Mouse (Mus musculus): ENCODE data around the gene Fh1. TPM values are rescaled to one million over a fixed set of nuclear protein-coding genes. Genes with fewer than 3 reads are reported as not detected.

The Fh1 gene
- 159 and 199 TPM in 2 replicates for total RNA-seq (2012; rRNA removed)
- polyA plus RNA-seq (2012; ENCODE audit: insufficient read depth in 1 of 2, insufficient read length in 2 of 2, low read depth in 1 of 2, low replicate concordance in 2 of 2, missing spikeins in 1 of 2): 100 to 1,000 TPM in 1 of 2 experiments, not detected in 1; 186 TPM

DNA sequence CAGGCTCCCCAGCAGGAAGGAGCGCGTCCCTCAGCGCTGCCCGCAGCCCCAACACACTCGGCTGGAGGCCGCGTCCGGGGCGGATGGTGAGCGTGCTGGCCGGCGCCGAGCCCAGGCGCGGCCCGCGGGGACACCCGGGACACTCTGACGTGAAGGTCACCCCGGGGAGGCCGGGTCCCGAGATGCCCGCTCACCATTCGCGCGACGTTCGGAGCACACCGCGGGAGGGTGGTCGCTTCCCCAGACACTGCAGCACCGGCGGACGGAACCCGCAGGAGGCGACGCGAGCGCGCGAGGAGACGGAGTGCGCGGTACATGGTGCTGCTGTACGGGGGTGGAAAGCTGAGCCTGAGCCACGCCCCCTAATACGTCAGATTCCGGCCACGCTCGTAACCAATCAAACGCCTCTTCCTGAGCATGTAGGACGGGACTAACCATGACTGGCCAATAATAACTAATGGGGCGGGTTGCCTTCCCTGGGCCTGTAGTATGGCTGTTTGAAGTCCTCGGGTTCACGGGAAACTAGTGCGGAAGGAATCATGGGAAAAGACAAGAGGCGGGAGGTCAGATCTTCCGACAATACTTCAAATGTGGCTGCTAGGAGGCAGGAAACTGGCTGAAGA is at the start of gene Fh1:
Fh1 (minus strand) TSS at position 379 of the 623 bp plus-strand sequence.
- Histone ChIP-seq H3K27ac (ENCODE audit: control insufficient read depth, low read depth, low read length) (peak within 1 kb of the TSS; percentile 92), H3K79me2 (ENCODE audit: control insufficient read depth, insufficient read depth, low read length, poor library complexity) (peaks cover 27% of the 10 kb centered on the region), H3K9me3 (replicated peaks; ENCODE audit: insufficient read depth, low read length) (no peaks in the 10 kb centered on the region), H3K4me1 (ENCODE audit: control insufficient read depth in 1 of 2, insufficient read depth in 2 of 2, low read length in 2 of 2) (peaks cover 0 to 23% of the 10 kb centered on the region in 2 experiments), H3K27me3 (ENCODE audit: control insufficient read depth in 1 of 2, insufficient read depth in 2 of 2, low read length in 2 of 2) (no peaks in the 10 kb centered on the region), H3K36me3 (ENCODE audit: control insufficient read depth in 1 of 2, insufficient read depth in 2 of 2, low read length in 2 of 2) (peaks cover 0 to 25% of the 10 kb centered on the region in 2 experiments; a peak in 2 of 4 replicates), H3K9ac (ENCODE audit: control insufficient read depth, low read depth, low read length, poor library complexity, severe bottlenecking) (peak within 1 kb of the TSS; percentile 92), H3K4me3 (ENCODE audit: control insufficient read depth in 1 of 2, insufficient read depth in 1 of 2, low read depth in 2 of 2, low read length in 2 of 2) (peak within 1 kb of the TSS; percentile 93 to 96)
- DNase-seq (ENCODE audit: low read depth, low spot score): peak; percentile 99
- TF ChIP-seq USF1 (IDR thresholded peaks at IDR 0.05; ENCODE audit: low read depth, low read length): no peak
- no peak for TF ChIP-seq MAFK (IDR thresholded peaks at IDR 0.05; ENCODE audit: borderline replicate concordance, low read depth, low read length)
- peak; percentile 70 for TF ChIP-seq ZMIZ1 (IDR thresholded peaks at IDR 0.05; ENCODE audit: low read depth, low read length)
- TF ChIP-seq CTCF (IDR thresholded peaks at IDR 0.05 in 2 of 3, conservative IDR thresholded peaks at IDR 0.05 in 1 of 3; ENCODE audit: control insufficient read depth in 1 of 3, insufficient read depth in 1 of 3, low read depth in 2 of 3, low read length in 3 of 3, poor library complexity in 1 of 3, severe bottlenecking in 1 of 3): 0 out of 6 replicates have a peak, but pooled peaks of 1 of the 3 experiments have one; percentile 6
- peak; percentile 23; the same call in 1 of the 2 replicates for TF ChIP-seq NRF1 (IDR thresholded peaks at IDR 0.05; ENCODE audit: insufficient read depth, low read depth, low read length, poor library complexity, severe bottlenecking)
- TF ChIP-seq ELF1 (IDR thresholded peaks at IDR 0.05; ENCODE audit: low read depth, low read length): peak; percentile 63
- peak; percentile 93 to 97 for TF ChIP-seq POLR2A (IDR thresholded peaks at IDR 0.05; ENCODE audit: control insufficient read depth in 1 of 2, insufficient read depth in 1 of 2, low read depth in 1 of 2, low read length in 2 of 2, poor library complexity in 1 of 2)
- TF ChIP-seq NELFE (IDR thresholded peaks at IDR 0.05; ENCODE audit: low read depth, low read length): peak; percentile 94
- TF ChIP-seq EP300 (IDR thresholded peaks at IDR 0.05; ENCODE audit: low read depth in 1 of 2, low read length in 2 of 2): 0 out of 4 replicates have a peak, but pooled peaks of 1 of the 2 experiments have one; percentile 1
- TF ChIP-seq GATA1 (IDR thresholded peaks at IDR 0.05; ENCODE audit: low read depth, low read length): no peak
- TF ChIP-seq CHD2 (IDR thresholded peaks at IDR 0.05; ENCODE audit: low read length): peak; percentile 32; the same call in 1 of the 2 replicates
- no peak for TF ChIP-seq SMC3 (IDR thresholded peaks at IDR 0.05; ENCODE audit: low read depth, low read length)
- no peak for TF ChIP-seq JUND (IDR thresholded peaks at IDR 0.05; ENCODE audit: low read depth, low read length)
- no peak for TF ChIP-seq ZNF384 (IDR thresholded peaks at IDR 0.05; ENCODE audit: low read depth, low read length)
- TF ChIP-seq USF2 (IDR thresholded peaks at IDR 0.05; ENCODE audit: borderline replicate concordance in 1 of 2, insufficient read depth in 1 of 2, low read depth in 1 of 2, low read length in 2 of 2): no peak
- TF ChIP-seq ZC3H11A (IDR thresholded peaks at IDR 0.05; ENCODE audit: low read depth, low read length): no peak
- peak; percentile 88 for TF ChIP-seq TBP (IDR thresholded peaks at IDR 0.05; ENCODE audit: low read depth, low read length)
- 0 out of 2 replicates have a peak, but pooled peaks have one; percentile 37 for TF ChIP-seq KAT2A (conservative IDR thresholded peaks at IDR 0.05; ENCODE audit: low read depth, low read length)
- peak; percentile 71 for TF ChIP-seq SIN3A (IDR thresholded peaks at IDR 0.05; ENCODE audit: low read length)
- peak; percentile 77 for TF ChIP-seq HCFC1 (IDR thresholded peaks at IDR 0.05; ENCODE audit: low read depth, low read length)
- peak; percentile 85 for TF ChIP-seq POLR2AphosphoS2 (IDR thresholded peaks at IDR 0.05; ENCODE audit: low read length)
- TF ChIP-seq POLR2AphosphoS5 (IDR thresholded peaks at IDR 0.05; ENCODE audit: borderline replicate concordance, low read depth, low read length): 0 out of 2 replicates have a peak, but pooled peaks have one; percentile 58

Data from MEL (cell line).